Mouse (Mus musculus) embryonic facial prominence, embryonic 13.5 days (tissue): ENCODE results near the gene Ube2c. TPM values are rescaled to one million over a fixed set of nuclear protein-coding genes. Genes with fewer than 3 reads are reported as not detected.

Experiments
- ATAC-seq: fragments of 200-750 bp; cut with Nextera tagmentation; 2 replicates; pipeline ENCODE4 v1.8.0; 2017; ENCODE audit warnings: low read depth; ENCODE audit not compliant: insufficient number of reproducible peaks, insufficient read depth, low FRiP score, low TSS enrichment
- H3K27ac ChIP-seq: fragments of 300-500 bp; sonication (generic); 2 replicates; pipeline ENCODE4 v1.5.1; 2015; ENCODE audit warnings: moderate library complexity, mild to moderate bottlenecking, inconsistent platforms
- H3K27me3 ChIP-seq: fragments of 300-500 bp; sonication (generic); 2 replicates; pipeline ENCODE4 v1.6.1; 2015; ENCODE audit warnings: mild to moderate bottlenecking, inconsistent platforms
- H3K36me3 ChIP-seq: fragments of 300-500 bp; sonication (generic); 2 replicates; pipeline ENCODE4 v1.6.1; 2015; ENCODE audit warnings: mild to moderate bottlenecking, inconsistent platforms
- H3K4me1 ChIP-seq: fragments of 300-500 bp; sonication (generic); 2 replicates; pipeline ENCODE4 v1.6.1; 2015; ENCODE audit warnings: inconsistent platforms
- H3K4me2 ChIP-seq: fragments of 300-500 bp; sonication (generic); 2 replicates; pipeline ENCODE4 v1.6.1; 2015; ENCODE audit warnings: moderate library complexity, mild to moderate bottlenecking, inconsistent platforms
- H3K4me3 ChIP-seq: fragments of 300-500 bp; sonication (generic); 2 replicates; pipeline ENCODE4 v1.5.1; 2015; ENCODE audit warnings: mild to moderate bottlenecking, inconsistent platforms
- H3K9ac ChIP-seq: fragments of 300-500 bp; sonication (generic); 2 replicates; pipeline ENCODE4 v1.6.1; 2015; ENCODE audit warnings: mild to moderate bottlenecking, inconsistent platforms
- H3K9me3 ChIP-seq: fragments of 300-500 bp; sonication (generic); 2 replicates; pipeline ENCODE4 v1.6.1; 2016; ENCODE audit warnings: inconsistent platforms
- WGBS: fragments of 180-500 bp; shearing (Covaris S2); methylation state at CpG from one replicate; pipeline ENCODE4 v1.1.7; 2015; ENCODE audit warnings: mixed read lengths; 5-methylcytosine and 5-hydroxymethylcytosine counted together
- polyA plus RNA-seq: library from polyadenylated mRNA; unstranded; fragments of >200 nt; fragmentation: Nextera tagmentation; extraction: Ambion mirVana; gene quantifications from 2 replicates; pipeline ENCODE4 v1.2.1, GENCODE M21; 2015

Ube2c gene
- polyA plus RNA-seq, 1 experiment from 2014 or later: 448 TPM

DNA sequence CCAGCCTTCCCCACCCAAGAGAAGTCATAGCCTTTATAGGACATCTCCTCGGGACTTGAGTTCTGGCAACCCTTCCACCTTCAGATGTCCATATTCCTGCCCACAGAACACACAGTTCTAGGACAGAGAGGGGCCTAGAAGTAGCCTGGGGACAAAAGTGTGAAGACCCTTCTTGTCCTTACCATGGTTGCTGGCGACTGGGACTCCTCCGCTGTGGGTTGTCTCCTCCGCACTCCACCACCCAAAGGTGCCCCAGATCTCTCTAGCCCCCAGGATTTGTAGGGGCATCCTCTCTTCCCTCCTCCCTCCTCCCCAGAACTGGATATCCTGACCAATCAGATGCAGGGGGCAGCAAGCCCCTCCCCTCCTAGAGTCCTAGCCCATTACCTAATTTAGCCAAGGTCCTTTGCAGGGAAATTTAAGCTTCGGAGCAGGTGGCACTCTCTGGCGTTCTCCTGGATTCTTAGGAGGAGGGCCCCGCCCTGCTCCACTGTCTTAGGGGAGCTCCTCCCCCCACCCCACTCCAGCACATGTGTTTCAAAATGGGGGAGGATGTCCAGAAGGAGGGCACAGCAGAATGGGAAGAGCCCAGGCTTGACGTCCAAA is 9.9 kb downstream of the Ube2c start, which contains the start of gene Tnnc2:
Tnnc2 (minus strand) TSS at position 487 of the 606 bp plus-strand sequence.
- Histone ChIP-seq H3K4me3 (no peak within 1 kb of the TSS), H3K9me3 (no peaks in the 10 kb centered on the region), H3K4me2 (no peak within 1 kb of the TSS), H3K4me1 (peaks cover 2% of the 10 kb centered on the region), H3K27me3 (no peaks in the 10 kb centered on the region), H3K27ac (no peak within 1 kb of the TSS), H3K9ac (no peak within 1 kb of the TSS), H3K36me3 (no peaks in the 10 kb centered on the region)
- WGBS: 65% methylated on average over 8 of the region's 8 CpGs
- no peak for ATAC-seq

DNA sequence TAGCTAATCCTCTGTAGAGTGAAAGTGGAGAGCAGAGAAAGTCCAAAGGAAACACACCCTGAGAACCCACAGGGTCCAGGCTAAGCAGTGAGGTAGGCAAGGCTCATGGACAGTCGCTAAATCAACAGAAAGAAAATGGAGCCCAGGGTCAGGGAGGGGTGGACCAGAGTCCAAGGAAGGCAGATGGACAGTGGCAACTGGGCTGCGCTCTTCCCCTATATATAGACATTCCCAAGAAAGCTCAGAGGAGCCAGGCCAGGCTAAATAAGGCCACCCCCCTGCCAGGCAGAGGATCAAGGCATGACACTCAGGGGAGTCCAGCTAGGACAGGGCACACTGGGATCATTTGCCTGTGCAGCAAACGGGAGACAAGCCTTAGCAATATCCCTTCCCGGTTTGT is 12.2 kb downstream of the Ube2c start:
- no peak overlapping the region for H3K9ac ChIP-seq
- no peak for ATAC-seq
- H3K4me2 ChIP-seq: no peak overlapping the region
- H3K36me3 ChIP-seq: no peaks in the 10 kb centered on the region
- no peak overlapping the region for H3K4me3 ChIP-seq
- no peaks in the 10 kb centered on the region for H3K9me3 ChIP-seq
- no peaks in the 10 kb centered on the region for H3K27me3 ChIP-seq
- peaks cover 17% of the 10 kb centered on the region for H3K4me1 ChIP-seq
- no peak overlapping the region for H3K27ac ChIP-seq
- 77% methylated on average over 4 of the region's 4 CpGs for WGBS

- H3K4me3 ChIP-seq: no peak overlapping the region
- H3K27ac ChIP-seq: no peak overlapping the region
- no peaks in the 10 kb centered on the region for H3K27me3 ChIP-seq
- H3K36me3 ChIP-seq: peaks cover 7% of the 10 kb centered on the region
- no peak overlapping the region for H3K9ac ChIP-seq
- ATAC-seq: no peak
- H3K4me1 ChIP-seq: peaks cover 35% of the 10 kb centered on the region
- 77% methylated on average over 7 of the region's 7 CpGs for WGBS
- no peaks in the 10 kb centered on the region for H3K9me3 ChIP-seq
- no peak overlapping the region for H3K4me2 ChIP-seq
Observed at GRCm38 (mm10) chr2:164783926-164784581, 14.4 kb downstream of the Ube2c start.

DNA sequence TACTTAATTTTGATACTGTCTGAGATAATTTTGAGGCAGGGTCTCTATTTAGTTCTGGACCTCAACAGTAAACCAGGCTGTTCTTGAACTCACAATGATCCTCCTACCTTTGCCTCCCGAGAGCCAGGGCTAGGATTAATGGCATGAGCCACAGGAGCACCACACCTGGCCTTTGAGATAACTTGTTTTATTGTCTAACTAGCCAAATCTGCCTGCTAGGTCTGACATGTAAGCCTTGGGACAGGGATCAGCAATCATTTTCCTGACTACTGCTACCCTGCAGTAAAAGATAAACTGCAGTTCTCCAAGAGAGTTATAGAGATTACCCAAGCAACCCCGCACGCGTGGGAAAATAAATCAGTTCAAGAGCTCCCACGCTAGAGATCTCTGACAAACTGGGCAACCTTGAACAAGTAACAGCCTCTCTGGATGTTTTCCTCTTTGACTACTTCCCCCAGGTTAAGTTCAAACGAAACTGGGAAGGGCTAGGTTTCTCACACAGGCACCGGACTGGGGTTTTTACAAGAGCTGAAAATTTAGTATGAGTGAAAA is 15.2 kb downstream of the Ube2c start:
- Histone ChIP-seq H3K4me2 (peak overlapping the region; percentile 89), H3K36me3 (peaks cover 8% of the 10 kb centered on the region), H3K27ac (peak overlapping the region; percentile 84), H3K4me3 (peak overlapping the region; percentile 72), H3K9ac (peak overlapping the region; percentile 85), H3K4me1 (peaks cover 35% of the 10 kb centered on the region), H3K9me3 (no peaks in the 10 kb centered on the region), H3K27me3 (no peaks in the 10 kb centered on the region)
- WGBS: 9% methylated on average over 7 of the region's 7 CpGs
- ATAC-seq: no peak

- peak within 1 kb of the TSS; percentile 84 for H3K27ac ChIP-seq
- peak within 1 kb of the TSS; percentile 72 for H3K4me3 ChIP-seq
- no peaks in the 10 kb centered on the region for H3K27me3 ChIP-seq
- H3K36me3 ChIP-seq: peaks cover 12% of the 10 kb centered on the region
- peak within 1 kb of the TSS; percentile 85 for H3K9ac ChIP-seq
- under 1% methylated on average over 86 of the region's 89 CpGs for WGBS
- peak within 1 kb of the TSS; percentile 89 for H3K4me2 ChIP-seq
- peaks cover 35% of the 10 kb centered on the region for H3K4me1 ChIP-seq
- ATAC-seq: peak; percentile 87
- H3K9me3 ChIP-seq: no peaks in the 10 kb centered on the region
Observed at GRCm38 (mm10) chr2:164785481-164786387, 16.0 kb downstream of the Ube2c start, which contains the start of gene Snx21. Snx21 (plus strand) TSS chr2:164785823.

DNA sequence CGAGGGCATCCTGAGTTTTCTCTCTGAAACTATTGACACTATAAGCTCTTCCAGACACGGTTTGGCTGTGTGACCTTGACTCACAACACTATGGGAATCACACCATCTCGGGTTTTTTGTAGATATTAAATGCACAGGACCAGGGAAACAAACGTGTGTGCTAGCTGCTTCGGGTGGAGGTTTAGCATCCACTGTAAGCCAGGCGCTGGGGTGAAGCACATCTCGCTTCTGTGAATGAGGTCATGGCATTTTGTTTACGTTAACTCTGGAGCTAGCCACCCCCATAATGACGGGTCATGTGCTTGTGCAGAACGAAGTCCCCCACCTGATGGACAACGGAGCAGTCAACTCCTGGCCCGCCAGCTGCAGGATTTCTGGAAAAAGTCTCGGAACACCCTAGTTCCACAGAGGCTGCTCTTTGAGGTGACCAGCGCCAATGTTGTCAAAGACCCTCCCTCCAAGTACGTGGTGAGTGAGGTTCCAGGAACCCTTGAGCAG is 16.7 kb downstream of the Ube2c start:
- Histone ChIP-seq H3K4me2 (peak overlapping the region; percentile 89), H3K4me1 (peaks cover 35% of the 10 kb centered on the region), H3K27ac (peak overlapping the region; percentile 84; the same call in 1 of the 2 replicates), H3K9me3 (no peaks in the 10 kb centered on the region), H3K36me3 (peaks cover 19% of the 10 kb centered on the region), H3K9ac (peak overlapping the region; percentile 85), H3K27me3 (no peaks in the 10 kb centered on the region), H3K4me3 (peak overlapping the region; percentile 72)
- no peak for ATAC-seq
- 11% methylated on average over 15 of the region's 15 CpGs for WGBS

DNA sequence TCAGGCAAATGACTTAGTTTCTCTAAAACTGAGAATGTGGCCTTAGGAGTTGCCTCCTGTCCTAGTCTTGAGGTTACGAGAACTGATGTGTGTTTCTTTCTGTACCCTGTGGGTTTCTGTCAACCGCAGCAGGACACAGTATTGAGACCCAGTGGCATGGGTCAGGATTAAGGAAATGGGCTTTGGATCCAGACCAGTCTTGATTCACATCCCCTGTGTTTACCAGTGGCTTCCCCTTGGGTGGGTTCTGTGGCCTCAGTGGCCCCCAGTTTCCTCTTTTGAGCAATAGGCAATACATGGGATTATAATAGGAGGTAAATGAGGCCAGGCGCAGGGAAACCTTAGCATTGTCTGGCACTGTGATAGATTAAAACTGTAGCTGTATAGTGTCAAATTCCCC is 17.3 kb downstream of the Ube2c start:
- no peak overlapping the region for H3K27ac ChIP-seq
- WGBS: 82% methylated on average over 3 of the region's 3 CpGs
- H3K4me3 ChIP-seq: peak overlapping the region; percentile 72
- peaks cover 35% of the 10 kb centered on the region for H3K4me1 ChIP-seq
- ATAC-seq: no peak
- no peaks in the 10 kb centered on the region for H3K9me3 ChIP-seq
- H3K36me3 ChIP-seq: peaks cover 25% of the 10 kb centered on the region
- peak overlapping the region; percentile 89 for H3K4me2 ChIP-seq
- H3K9ac ChIP-seq: peak overlapping the region; percentile 85
- H3K27me3 ChIP-seq: no peaks in the 10 kb centered on the region

DNA sequence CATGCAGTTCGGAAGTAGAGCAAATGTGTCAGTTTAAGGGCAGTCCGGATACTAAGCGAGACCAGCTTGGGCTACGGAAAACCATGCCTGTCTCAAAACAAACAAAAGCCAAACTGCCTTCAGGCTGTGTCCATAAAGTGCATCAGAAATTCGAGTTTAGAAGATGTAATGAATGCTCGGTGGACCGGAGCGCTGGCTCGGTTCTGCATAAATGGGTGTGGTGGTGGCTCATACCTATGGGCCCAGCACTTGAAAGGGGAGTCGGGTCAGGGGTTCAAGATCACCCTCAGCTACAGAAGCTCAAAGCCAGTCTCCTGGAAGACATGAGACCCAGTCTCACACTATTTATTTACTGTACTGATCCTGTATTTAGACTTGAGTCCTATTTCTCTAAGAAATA is 18.1 kb downstream of the Ube2c start:
- no peak overlapping the region for H3K27ac ChIP-seq
- no peak overlapping the region for H3K4me3 ChIP-seq
- peaks cover 35% of the 10 kb centered on the region for H3K4me1 ChIP-seq
- peak overlapping the region; percentile 18 for H3K4me2 ChIP-seq
- WGBS: 65% methylated on average over 10 of the region's 10 CpGs
- H3K9me3 ChIP-seq: no peaks in the 10 kb centered on the region
- no peak for ATAC-seq
- H3K9ac ChIP-seq: no peak overlapping the region
- H3K36me3 ChIP-seq: peaks cover 32% of the 10 kb centered on the region
- no peaks in the 10 kb centered on the region for H3K27me3 ChIP-seq

- ATAC-seq: no peak
- no peak overlapping the region for H3K27ac ChIP-seq
- H3K9me3 ChIP-seq: no peaks in the 10 kb centered on the region
- H3K27me3 ChIP-seq: no peaks in the 10 kb centered on the region
- WGBS: 60% methylated on average over 4 of the region's 4 CpGs
- no peak overlapping the region for H3K9ac ChIP-seq
- H3K36me3 ChIP-seq: peaks cover 38% of the 10 kb centered on the region
- H3K4me2 ChIP-seq: no peak overlapping the region
- H3K4me3 ChIP-seq: no peak overlapping the region
- H3K4me1 ChIP-seq: peaks cover 35% of the 10 kb centered on the region
Observed at GRCm38 (mm10) chr2:164788411-164788810, 18.7 kb downstream of the Ube2c start.

GRCm38 (mm10) chr2:164790451-164790850 is 20.8 kb downstream of the Ube2c start:
- no peaks in the 10 kb centered on the region for H3K9me3 ChIP-seq
- peaks cover 51% of the 10 kb centered on the region for H3K36me3 ChIP-seq
- H3K27ac ChIP-seq: no peak overlapping the region
- no peak for ATAC-seq
- H3K4me2 ChIP-seq: no peak overlapping the region
- H3K4me1 ChIP-seq: peaks cover 26% of the 10 kb centered on the region
- H3K4me3 ChIP-seq: no peak overlapping the region
- no peaks in the 10 kb centered on the region for H3K27me3 ChIP-seq
- no peak overlapping the region for H3K9ac ChIP-seq
- WGBS: 76% methylated on average over 4 of the region's 4 CpGs

DNA sequence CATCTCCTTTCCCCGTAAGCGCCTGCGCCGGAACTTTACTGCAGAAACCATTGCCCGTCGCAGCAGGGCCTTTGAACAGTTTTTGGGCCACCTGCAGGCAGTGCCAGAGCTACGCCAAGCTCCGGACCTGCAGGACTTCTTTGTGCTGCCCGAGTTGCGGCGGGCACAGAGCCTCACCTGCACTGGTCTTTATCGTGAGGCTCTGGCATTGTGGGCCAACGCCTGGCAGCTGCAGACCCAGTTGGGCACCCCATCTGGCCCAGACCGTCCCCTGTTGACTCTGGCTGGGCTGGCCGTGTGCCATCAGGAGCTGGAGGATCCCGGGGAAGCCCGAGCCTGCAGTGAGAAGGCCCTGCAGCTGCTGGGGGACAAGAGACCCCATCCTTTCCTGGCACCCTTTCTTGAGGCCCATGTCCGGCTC is 22.2 kb downstream of the Ube2c start:
- Histone ChIP-seq H3K27me3 (no peaks in the 10 kb centered on the region), H3K4me1 (peaks cover 19% of the 10 kb centered on the region), H3K4me3 (no peak overlapping the region), H3K9me3 (no peaks in the 10 kb centered on the region), H3K4me2 (no peak overlapping the region), H3K27ac (no peak overlapping the region), H3K36me3 (peaks cover 65% of the 10 kb centered on the region), H3K9ac (no peak overlapping the region; the same call in 1 of the 2 replicates)
- whole genome bisulfite sequencing: 93% methylated on average over 18 of the region's 18 CpGs
- no peak for ATAC-seq
